Mouse (Mus musculus): Measurements from ENCODE around the gene Orc5.
"Not testable (repeated sequence)": the region's sequence is repeated elsewhere in the genome, so short reads cannot be mapped to it uniquely, and the experiment has no call there.

Orc5 gene

DNA sequence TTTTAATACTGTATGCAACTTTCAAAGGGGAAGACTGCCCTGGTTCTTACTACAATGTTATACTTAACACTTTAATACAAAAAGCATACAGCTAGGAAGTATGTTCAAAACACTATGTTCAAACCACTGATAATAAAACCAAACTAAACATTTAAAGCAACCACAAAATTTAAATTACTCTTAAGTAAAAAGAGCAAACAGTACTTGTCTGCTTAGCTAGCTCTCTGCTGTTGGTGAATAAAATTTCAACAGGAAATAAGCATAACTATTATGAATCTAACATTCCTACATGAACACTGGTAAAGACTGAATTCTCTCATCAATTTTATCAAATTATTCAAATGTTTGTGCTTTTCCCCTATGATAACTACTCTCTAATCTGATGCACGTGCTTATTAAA lies 13.5 kb downstream of the Orc5 start:
- DNase-seq (ENCODE audit: low spot score in 2 of 2), result no peak

DNA sequence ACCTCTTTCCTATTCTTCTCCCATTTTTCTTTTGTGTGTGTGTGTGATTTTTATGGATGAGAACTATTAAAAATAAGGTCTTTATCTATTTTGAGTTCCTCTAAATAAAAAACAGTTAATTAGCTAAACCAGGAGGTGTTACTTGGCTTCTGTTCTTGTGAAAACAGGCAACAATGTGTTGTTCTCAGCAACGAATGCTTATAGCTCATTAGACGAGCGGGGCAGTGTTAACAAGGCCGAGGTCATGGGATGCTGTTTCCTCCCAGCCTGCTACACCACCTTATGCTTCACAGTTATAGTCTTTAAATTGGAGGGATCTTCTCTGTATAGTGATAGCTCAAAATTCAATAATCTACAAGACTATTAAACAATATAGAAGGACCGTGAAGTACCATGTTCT lies 17.7 kb downstream of the Orc5 start:
- DNase-seq (ENCODE audit: low spot score in 2 of 2), result no peak

DNA sequence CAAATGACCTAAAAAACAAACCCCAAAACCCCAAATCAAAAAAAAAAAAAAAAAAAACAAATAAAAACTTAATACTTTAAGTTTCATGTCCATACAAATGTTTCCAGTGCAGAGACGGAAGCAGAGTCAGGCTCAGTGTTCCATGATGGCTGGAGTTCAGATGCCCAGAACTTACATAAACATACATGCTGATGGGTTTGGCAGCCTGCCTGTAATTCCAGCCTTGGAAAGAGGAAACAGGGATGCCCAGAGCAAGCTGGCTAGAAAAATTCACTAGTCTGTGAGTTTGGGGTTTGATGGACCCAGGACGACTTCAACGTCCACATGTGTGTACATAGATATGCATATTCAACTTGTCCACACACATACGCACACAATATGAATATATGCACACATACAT lies 27.6 kb downstream of the Orc5 start:
- DNase-seq (ENCODE audit: low spot score in 2 of 2), result no peak

DNA sequence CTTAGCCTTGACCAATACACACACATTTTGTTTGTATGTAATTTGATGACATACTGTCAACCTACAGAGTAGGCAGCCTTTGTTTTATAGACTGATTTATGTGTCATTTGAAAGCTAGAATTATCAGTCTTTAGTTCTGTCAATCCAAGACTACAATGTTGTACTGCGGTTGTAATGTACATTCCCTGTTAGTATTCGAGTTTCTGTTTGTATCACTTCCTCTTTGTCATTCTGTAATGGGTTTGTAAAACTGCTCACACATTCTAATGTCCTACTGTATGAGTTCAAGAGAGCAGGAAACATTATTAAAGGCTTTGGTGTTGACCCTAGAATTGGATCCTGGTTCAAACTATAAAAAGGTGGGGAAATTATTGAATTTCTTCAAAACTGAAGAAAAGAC lies 30.5 kb downstream of the Orc5 start:
- DNase-seq (ENCODE audit: low spot score in 2 of 2), result no peak

DNA sequence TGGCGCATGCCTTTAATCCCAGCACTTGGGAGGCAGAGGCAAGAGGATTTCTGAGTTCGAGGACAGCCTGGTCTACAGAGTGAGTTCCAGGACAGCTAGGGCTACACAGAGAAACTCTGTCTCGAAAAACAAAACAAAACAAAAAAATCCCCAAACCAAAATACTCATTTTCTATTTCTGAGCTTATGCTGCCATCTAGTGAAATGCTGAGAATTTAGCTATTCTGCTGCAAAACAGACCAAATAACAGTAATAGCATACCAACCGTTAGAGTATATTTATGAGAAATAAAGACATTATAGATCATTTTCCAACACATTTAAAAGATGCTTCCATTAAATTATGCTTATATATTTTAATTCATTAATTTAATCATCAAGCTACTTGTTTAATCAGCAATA lies 34.5 kb downstream of the Orc5 start:
- not testable (repeated sequence) for DNase-seq (ENCODE audit: low spot score in 2 of 2)

DNA sequence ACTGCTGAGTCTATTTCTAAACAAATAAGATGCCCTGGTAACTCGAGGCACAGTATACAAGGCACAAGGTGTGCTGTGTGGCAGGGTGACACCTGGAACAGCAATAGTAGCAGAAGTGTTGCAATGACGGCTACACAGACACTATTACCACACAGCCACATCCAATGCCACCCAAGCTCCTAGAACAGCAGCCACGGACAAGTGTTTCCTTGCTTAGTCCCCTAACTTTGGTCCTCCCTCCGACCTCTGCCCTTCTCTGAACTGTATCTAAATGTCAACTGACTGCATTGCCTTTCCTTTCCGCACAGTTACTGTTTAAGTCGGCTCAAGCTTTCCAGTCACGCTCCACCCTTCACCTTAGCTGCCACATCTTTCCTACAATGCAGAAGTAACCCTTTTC lies 36.0 kb downstream of the Orc5 start:
- not testable (repeated sequence) for DNase-seq (ENCODE audit: low spot score in 2 of 2)

DNA sequence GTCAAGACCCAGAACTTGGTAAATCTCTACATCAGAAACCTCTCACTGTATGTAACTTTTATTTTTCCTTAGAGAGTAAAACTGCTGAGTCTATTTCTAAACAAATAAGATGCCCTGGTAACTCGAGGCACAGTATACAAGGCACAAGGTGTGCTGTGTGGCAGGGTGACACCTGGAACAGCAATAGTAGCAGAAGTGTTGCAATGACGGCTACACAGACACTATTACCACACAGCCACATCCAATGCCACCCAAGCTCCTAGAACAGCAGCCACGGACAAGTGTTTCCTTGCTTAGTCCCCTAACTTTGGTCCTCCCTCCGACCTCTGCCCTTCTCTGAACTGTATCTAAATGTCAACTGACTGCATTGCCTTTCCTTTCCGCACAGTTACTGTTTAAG lies 37.6 kb downstream of the Orc5 start:
- not testable (repeated sequence) for DNase-seq (ENCODE audit: low spot score in 2 of 2)

DNA sequence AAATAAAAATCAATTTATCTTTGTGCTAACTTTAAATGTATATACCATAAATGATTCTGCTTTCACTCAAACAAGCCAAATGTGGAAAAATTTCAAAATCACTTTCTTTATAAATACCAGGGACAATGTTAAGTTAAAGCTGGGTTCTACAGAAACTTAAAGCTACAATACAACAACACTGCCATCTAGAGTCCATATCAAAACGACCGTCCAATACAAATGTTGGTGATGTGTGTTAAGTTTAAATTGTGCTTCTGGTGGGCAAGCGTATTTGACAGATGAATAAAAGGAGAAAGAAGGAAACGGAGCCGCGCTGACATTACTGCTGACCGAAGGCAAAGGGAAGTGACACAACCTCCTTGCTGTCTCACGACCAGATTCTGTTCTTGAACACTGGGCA lies 38.4 kb downstream of the Orc5 start:
- DNase-seq (ENCODE audit: low spot score in 2 of 2), result no peak

DNA sequence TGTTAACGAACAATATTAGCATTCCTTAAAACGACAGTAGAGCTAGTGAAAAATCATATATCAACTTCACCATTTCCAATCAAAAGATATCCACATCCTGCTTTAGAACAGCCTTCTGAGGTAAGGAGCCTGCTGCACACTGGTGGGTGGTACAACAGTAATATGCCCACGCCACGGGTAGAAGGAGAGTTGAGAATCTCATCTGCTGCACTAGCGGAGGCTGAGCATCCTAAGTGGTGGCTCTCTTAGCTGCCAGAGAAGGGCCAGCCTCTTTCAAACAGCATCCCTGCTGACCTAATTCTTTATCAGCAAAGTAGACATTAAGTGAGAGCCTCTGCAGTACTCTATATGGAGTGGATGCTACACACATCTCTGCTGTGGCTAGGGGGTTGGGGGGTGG lies 41.7 kb downstream of the Orc5 start:
- DNase-seq (ENCODE audit: low spot score in 2 of 2), result no peak

DNA sequence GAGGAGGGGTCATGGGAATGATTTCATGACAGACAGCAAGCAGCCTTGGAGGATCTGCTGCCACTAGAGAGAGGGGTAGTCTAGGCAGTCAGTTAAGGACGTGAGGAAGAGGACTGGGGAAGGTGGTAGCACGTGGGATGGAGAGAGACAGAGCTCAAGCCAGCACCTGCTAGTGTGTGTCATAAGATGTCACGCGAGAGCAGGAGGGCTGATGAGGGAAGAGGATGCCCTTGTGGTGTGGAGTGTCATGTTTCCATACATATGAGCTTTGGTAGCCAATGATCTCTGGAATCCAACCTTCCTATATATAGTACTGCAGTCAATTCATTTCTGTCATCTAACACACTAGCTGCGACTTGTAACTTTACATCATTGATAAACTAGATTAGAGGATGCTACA lies 50.8 kb downstream of the Orc5 start:
- DNase-seq (ENCODE audit: low spot score in 2 of 2), result no peak

DNA sequence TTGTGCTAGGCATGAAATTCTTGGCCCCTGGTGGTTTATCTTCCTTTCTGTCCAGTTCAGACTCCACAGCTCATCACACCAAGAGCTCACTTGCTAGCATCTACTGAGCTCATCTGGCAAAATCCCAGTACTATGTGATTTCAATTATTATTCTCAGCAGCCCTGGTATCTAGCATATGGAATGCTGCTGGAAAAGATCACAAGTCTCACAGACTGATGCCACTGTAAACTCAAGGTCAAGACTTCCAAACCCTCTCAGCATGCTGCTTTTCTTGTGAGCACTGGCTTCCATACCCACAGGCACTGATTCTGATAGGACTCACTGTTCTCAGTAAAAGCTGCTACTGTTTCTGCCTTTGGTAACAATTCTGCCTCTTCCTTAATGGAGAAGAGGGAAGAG lies 59.1 kb downstream of the Orc5 start:
- no peak for DNase-seq (ENCODE audit: low spot score in 2 of 2)

DNA sequence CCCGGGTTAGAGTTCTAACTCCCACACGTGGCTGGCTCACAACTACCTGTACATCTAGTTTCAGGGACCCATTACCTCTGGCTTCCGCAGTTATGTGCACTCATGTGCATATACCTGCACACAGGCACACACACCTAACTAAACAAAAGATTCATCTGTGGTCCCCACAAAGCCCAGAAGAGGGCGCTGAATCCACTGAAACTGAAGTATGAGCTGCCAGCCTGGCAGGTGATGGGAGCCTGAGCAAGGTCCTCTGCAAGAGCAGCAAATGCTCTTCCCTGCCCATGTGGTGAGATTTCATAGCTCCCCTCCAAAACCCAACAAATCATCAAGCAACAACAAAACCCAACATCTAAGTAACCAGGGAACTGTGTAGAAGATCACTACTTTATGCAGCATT lies 61.1 kb downstream of the Orc5 start:
- DNase-seq (ENCODE audit: low spot score in 2 of 2), result no peak

DNA sequence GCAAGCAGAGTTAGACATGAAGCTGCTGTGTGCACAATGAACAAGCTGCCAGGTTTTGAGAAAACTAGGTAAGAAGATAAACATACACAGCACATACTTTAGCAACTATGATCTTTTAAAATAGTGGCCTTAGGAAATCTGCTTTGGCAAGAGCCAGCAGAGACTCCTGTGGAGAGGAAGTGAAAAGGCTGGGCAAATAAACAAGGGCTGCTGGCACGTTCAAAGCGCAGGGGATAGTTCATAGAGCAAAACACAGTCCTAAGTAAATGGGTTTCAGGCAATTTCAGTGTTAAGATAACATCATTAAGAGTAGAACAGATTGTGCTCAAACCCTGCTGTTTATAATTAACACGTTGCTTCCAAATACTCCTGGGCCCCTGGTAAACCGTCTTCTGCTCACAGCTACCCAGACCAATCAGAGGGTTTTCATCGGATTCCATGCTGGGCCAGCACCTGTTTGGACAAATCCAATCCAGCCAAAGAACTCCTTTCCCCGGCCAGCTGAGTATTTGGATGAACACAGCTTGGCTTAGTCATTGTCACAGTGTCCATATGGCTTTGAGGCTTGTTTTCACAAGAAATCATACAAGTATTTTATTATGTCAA lies 63.5 kb downstream of the Orc5 start:
- no peak for DNase-seq (ENCODE audit: low spot score in 2 of 2)

DNA sequence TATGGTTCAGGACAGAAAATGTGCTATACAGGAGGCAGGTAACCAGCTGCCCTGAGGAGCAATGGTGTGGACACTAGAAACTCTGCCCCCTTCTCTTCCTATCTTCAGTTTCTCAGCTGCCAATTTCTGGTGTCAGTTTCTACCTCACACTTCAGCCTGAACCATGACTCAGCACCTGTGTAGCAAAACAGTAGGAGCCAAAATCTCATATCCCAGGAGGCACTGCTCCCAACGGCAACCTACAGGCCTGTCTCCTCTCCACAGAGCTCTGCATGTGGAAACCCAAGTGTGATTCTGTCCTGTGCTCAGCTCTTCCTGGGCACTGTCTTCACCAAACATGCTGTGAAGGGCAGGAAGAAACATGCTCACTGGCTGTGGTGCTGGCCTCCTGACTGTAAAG lies 64.5 kb downstream of the Orc5 start:
- no peak for DNase-seq (ENCODE audit: low spot score in 2 of 2)

DNA sequence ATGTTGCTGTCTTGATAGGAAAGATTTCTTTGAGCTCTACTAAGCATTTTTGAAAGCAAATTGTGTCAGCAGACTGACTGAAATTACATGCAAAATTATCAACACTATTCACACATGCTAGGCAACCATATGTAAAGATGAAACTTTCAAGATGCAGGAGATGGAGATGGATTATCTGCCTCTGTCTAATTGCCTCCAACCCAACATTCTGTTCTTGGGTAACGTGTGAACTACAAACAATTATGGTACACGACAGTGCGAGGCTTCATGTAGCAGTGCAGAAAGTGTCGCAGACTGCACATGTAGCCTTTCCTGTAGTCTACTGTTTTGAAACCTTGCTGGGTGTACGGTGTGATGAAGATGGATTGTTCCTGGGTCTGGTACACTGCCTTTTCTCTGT lies 67.7 kb downstream of the Orc5 start:
- DNase-seq (ENCODE audit: low spot score in 2 of 2), result no peak

DNA sequence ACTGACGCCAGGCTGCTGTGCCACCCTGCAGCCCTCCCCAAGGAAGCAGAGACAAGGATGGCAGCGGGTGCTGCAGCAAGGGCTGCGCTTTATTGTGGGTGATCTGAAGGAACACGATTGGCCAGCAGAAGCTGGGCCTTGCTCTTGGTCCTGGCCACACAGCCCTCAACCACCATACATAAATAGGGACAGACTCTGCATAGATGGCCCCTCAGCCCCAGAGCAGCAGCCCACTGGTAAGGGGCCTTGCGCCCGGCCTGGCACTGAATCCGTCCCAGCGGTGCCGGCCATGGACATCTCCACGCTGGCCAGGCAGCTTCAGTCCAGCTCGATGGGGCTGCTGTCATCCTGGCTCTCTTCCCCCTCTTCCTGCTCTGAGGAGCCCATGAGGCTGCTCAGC lies 77.8 kb downstream of the Orc5 start:
- DNase-seq (ENCODE audit: low spot score in 2 of 2), result not testable (repeated sequence)

DNA sequence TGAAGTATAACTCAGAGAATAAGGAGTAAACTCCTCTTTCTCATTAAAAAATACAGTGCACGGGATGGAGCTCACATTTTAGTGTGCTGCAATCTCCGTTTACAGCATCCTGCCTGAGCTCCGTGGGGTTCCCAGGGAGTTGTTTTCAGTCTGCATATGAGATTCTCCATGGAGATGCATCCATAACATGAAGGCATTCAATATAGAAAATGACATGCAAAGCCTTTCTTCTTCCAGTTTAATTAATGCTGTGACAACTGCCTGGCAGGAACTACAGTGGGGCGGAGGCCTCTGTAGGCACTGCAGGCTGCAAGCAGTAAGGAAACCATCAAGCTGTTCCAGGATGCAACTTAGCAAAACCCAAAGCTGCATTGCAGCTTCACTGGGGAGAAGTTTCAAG lies 79.0 kb downstream of the Orc5 start:
- DNase-seq (ENCODE audit: low spot score in 2 of 2), result no peak

DNA sequence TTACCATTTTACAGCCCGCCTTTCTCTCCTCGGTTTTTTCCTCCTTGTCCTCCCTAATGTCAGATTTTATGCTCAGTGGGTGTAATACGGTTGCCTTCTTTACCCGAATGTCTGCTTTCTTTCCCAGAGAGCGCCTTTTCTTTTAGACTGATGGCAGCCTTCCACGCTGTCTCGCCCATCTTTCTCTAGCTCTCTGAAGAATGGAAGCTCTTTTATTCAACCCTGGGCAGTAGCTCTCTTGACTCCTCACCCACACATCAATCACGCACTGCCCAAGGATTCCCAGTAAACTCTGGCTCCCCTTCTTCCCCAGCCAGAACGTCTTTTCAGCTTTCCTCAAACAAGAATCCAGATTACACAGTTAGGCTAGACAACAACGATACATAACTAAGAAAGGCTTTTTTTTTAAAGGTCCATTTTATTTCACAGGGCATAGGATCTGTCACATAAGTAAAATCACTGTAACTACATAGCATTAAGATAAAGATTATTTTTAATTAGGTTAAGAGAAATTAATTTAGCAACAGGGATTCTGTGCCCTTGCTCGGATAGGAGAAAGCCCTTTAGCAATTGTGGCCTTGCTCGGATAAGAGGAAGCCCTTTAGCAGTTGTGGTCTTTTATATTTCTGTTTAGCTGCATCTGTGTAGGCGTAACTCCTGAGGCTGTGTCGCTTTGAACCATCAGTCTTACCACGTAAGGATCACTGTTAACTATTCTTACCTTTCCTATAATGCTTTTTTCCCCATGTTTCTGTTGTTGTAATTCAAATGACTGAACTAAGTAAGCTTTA lies 97.2 kb downstream of the Orc5 start:
- no peak for DNase-seq (ENCODE audit: low spot score in 2 of 2)

DNA sequence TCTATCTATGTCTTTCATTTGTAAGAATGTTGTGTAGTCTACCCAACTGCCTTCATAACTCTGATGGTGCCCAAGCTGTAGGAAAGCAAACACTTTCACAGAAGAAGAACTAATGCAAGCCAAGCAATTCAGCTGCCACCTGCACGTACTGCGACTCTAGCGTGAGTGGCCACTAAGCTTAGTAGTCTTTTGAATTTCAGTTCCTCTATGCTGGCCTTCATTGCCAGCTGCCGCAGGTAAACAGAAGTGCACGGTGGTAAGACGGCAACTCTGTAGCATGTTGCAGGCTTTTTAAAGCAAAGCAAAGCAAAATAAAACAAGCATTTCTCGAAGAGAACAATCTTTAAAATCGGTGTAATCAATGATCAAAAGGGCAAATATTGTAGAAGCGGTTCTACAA lies 97.8 kb downstream of the Orc5 start:
- DNase-seq (ENCODE audit: low spot score in 2 of 2), result no peak

DNA sequence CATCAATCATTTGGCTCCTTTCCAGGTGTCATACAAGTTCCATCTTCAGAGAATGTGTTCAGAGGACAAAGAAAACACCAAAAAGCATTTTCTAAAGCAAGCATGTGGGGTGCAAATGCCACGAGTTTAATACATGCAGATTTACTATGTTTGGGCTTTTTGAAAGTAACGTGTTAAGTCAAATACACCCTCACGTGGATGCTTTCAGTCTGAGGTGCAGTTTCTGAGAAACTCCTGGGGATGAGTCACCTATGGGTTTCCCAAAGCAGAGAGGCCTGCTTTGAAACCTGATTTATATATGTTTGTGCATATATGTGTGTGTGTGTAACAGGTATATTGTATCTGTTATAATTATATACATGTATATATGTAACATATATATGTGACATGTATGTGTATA lies 98.5 kb downstream of the Orc5 start:
- no peak for DNase-seq (ENCODE audit: low spot score in 2 of 2)

DNA sequence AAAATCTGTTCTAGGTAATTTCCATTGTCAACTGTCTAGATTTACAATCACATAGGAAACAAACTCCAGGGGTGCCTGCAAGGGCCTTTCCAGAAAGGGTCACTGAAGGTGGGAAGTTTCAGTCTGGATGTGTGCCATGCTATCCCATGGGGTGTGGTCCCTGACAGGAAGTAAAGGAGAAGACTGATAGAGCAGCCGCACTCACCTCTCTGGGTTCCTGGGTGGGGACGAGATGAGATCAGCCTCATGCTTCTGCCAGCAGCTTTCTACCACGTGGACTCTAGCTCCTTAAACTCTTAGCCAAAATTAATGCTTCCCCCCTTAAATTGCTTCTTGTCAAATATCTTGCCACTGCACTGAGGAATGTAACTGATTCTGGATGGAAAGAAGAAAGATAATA lies 100.7 kb downstream of the Orc5 start:
- DNase-seq (ENCODE audit: low spot score in 2 of 2), result no peak
